In the genomic region with DNA sequence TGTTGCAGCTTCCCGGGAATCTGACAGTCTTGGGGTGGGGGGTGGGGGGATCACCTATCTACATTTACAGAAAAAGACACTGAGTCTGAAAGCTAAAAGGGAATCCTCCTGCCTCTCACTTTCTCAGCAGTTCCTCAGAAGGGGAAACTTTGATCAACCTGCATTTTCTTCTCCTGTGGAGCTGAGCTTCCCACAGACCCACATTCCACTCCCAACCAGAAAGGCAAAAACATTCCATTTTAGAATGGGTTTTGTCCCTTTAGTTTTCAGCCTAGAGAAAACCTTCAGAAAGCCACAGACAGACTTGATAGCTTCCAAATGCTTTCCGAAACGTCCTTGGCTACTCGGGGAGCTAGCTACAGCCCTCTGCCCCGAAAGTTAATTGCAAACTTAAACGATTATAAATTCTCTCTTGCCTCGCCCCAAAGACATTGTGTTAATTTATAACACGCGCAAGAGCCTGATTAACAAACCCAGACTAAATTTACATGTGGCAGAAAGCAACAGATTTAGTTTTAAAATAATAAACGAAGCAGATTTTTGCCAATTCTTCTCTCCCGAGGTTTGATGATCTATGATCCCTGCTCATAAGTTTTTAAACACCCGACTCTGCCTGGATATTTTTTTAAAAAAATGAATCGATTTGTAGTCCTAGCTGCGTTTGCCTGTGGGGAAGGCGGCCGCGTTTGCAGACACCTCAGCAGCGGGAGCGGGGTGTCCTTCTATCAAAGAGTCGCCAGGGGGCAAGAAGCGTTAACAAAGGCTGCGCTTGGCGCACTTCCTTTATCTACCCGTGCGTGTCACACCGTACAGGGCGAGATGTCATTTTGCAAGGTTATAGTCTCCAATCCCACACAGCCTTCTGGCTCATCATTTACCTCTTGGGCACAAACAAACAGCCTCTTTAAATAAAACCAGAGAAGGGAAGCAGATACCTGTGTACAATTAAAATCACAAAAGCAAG, we compare ENCODE assay signal across 9 mouse cellular contexts. TPM values are rescaled to one million over a fixed set of nuclear protein-coding genes. Genes with fewer than 3 reads are reported as not detected.
DNase-seq lines count a peak whose midpoint lies in the region; ATAC-seq and TF ChIP-seq lines count a peak whose summit lies in the region.
"Had no signal": no experiment of that assay in that cellular context is flagged by ENCODE, and none has a peak within 500 bp of the region (broad histone marks: within the 10 kb centered on the region; RNA-seq: fewer than 3 reads in every experiment).

No protein-coding gene starts in this region.

- 0 out of 2 replicates have a peak overlapping the region, but pooled peaks have one; percentile 12 for H3K4me2 ChIP-seq in embryonic facial prominence, embryonic 15.5 days (replicated peaks)

- H3K27me3 ChIP-seq in embryonic facial prominence, embryonic 15.5 days: peaks cover 94% of the 10 kb centered on the region

- no peak overlapping the region for H3K27ac ChIP-seq in bone marrow macrophage, adult 2 months (ENCODE audit: insufficient read depth, low read depth, low read length)
- no peak overlapping the region for H3K27ac ChIP-seq in embryonic facial prominence, embryonic 15.5 days (replicated peaks)

- intact Hi-C loops in heart, postnatal 10 days (cut with DNase I): loop anchor here (2.0 kb wide), 1 partner anchor 266 kb away; no protein-coding TSS in a partner anchor

- H3K4me3 ChIP-seq in bone marrow macrophage, adult 2 months (ENCODE audit: insufficient read depth, low read length): no peak overlapping the region
- no peak overlapping the region for H3K4me3 ChIP-seq in embryonic facial prominence, embryonic 15.5 days (replicated peaks)

- peak; percentile 83 for DNase-seq in ES-CJ7 (ENCODE audit: low read depth, low spot score)
- peak; percentile 72 to 79 for DNase-seq in heart, postnatal 10 days
- DNase-seq in kidney, postnatal 36 days: peak; percentile 60 to 75
- DNase-seq in lung, postnatal 4 days: peak; percentile 60 to 73
- DNase-seq in retina, postnatal 7 days (ENCODE audit: low read depth, low spot score): peak; percentile 68

- TF ChIP-seq CTCF in bone marrow macrophage, adult 2 months (IDR thresholded peaks at IDR 0.05; ENCODE audit: low read depth, low read length): peak; percentile 28

- ATAC-seq in embryonic facial prominence, embryonic 15.5 days (ENCODE audit: insufficient number of reproducible peaks, low FRiP score, low TSS enrichment, low read depth): 0 out of 2 replicates have a peak, but pooled peaks have one; percentile 69
- no peak for ATAC-seq in erythroid progenitor cell, adult 5-6 weeks (replicated peaks; ENCODE audit: low FRiP score, poor library complexity, severe bottlenecking)

- no peak for TF ChIP-seq POLR2A in bone marrow macrophage, adult 2 months (IDR thresholded peaks at IDR 0.05; ENCODE audit: borderline replicate concordance, low read depth, low read length)

- 2% methylated on average over 27 of the region's 27 CpGs for WGBS in embryonic facial prominence, embryonic 15.5 days

- H3K36me3 ChIP-seq in embryonic facial prominence, embryonic 15.5 days: no peaks in the 10 kb centered on the region

- H3K9me3 ChIP-seq in embryonic facial prominence, embryonic 15.5 days (replicated peaks): no peaks in the 10 kb centered on the region

- H3K4me1 ChIP-seq in bone marrow macrophage, adult 2 months (ENCODE audit: control insufficient read depth, insufficient read depth, low read length): no peaks in the 10 kb centered on the region
- H3K4me1 ChIP-seq in embryonic facial prominence, embryonic 15.5 days: peaks cover 12% of the 10 kb centered on the region; the same call in 1 of the 2 replicates

- no peak overlapping the region for H3K9ac ChIP-seq in embryonic facial prominence, embryonic 15.5 days

RNA-seq across cellular contexts. Expression of gene En2, which starts 42.7 kb away (rescaled TPM):
- polyA plus RNA-seq in bone marrow macrophage, adult 2 months (2012; ENCODE audit: insufficient read depth, insufficient read length, missing spikeins): not detected in 2 replicates
- not detected in 2 replicates for polyA plus RNA-seq in embryonic facial prominence, embryonic 15.5 days (2015; fragmentation: Nextera tagmentation; extraction: Ambion mirVana)
- under 1 TPM in 1 of 2 experiments, not detected in 1; 0.07 TPM for total RNA-seq in heart, postnatal 10 days (2021)
- not detected in 2 replicates for total RNA-seq in erythroid progenitor cell, adult 5-6 weeks (2015; ENCODE audit: low replicate concordance)
- not detected in 2 replicates for total RNA-seq in erythroid progenitor cell, adult 5-6 weeks (2017; ENCODE audit: low replicate concordance)
- polyA plus RNA-seq: gonadal fat pad, adult 2 months had no signal

RNA-seq across cellular contexts. Expression of gene Insig1, which starts 51.6 kb away (rescaled TPM):
- 37.4 and 40.7 TPM in 2 replicates for polyA plus RNA-seq in bone marrow macrophage, adult 2 months (2012; ENCODE audit: insufficient read depth, insufficient read length, missing spikeins)
- polyA plus RNA-seq in embryonic facial prominence, embryonic 15.5 days (2015; fragmentation: Nextera tagmentation; extraction: Ambion mirVana): 44.9 and 48.5 TPM in 2 replicates
- total RNA-seq in heart, postnatal 10 days (2021): 10 to 100 TPM; 20.5 to 23.2 TPM
- 6.5 and 13.0 TPM in 2 replicates for total RNA-seq in erythroid progenitor cell, adult 5-6 weeks (2015; ENCODE audit: low replicate concordance)
- 7.7 and 15.4 TPM in 2 replicates for total RNA-seq in erythroid progenitor cell, adult 5-6 weeks (2017; ENCODE audit: low replicate concordance)
